In genomic region chr5:28462741-28463590, GRCm38 (mm10) we compare ENCODE assay signal across 8 mouse cellular contexts. TPM values are rescaled to one million over a fixed set of nuclear protein-coding genes. Genes with fewer than 3 reads are reported as not detected.
DNase-seq lines count a peak whose midpoint lies in the region; ATAC-seq and TF ChIP-seq lines count a peak whose summit lies in the region.

No protein-coding gene starts in this region.

- H3K4me2 ChIP-seq in embryonic facial prominence, embryonic 13.5 days, result peak overlapping the region; percentile 11; the same call in 1 of the 2 replicates
- H3K4me2 ChIP-seq in midbrain, embryonic 13.5 days (replicated peaks), result peak overlapping the region; percentile 66

- H3K27ac ChIP-seq in embryonic facial prominence, embryonic 13.5 days, result no peak overlapping the region
- 0 out of 2 replicates have a peak overlapping the region, but pooled peaks have one; percentile 17 for H3K27ac ChIP-seq in midbrain, embryonic 13.5 days
- H3K27ac ChIP-seq in thymus, adult 2 months (ENCODE audit: control insufficient read depth, insufficient read depth, low read length), result no peak overlapping the region

- no peak for ATAC-seq in embryonic facial prominence, embryonic 13.5 days (ENCODE audit: insufficient number of reproducible peaks, insufficient read depth, low FRiP score, low TSS enrichment, low read depth)
- ATAC-seq in midbrain, embryonic 13.5 days, result no peak
- no peak for ATAC-seq in megakaryocyte progenitor cell, adult 5-6 weeks (replicated peaks; ENCODE audit: poor library complexity)

- peaks cover 100% of the 10 kb centered on the region for H3K27me3 ChIP-seq in embryonic facial prominence, embryonic 13.5 days
- peaks cover 99% of the 10 kb centered on the region for H3K27me3 ChIP-seq in midbrain, embryonic 13.5 days
- H3K27me3 ChIP-seq in thymus, adult 2 months (ENCODE audit: control insufficient read depth, insufficient read depth, low read length), result peaks cover 8% of the 10 kb centered on the region; the same call in 1 of the 2 replicates

- no peak for TF ChIP-seq POLR2A in thymus, adult 2 months (IDR thresholded peaks at IDR 0.05; ENCODE audit: control insufficient read depth, extremely low read depth, insufficient read depth, low read length, poor library complexity)

- H3K4me3 ChIP-seq in embryonic facial prominence, embryonic 13.5 days, result peak overlapping the region; percentile 7
- peak overlapping the region; percentile 46 for H3K4me3 ChIP-seq in midbrain, embryonic 13.5 days (replicated peaks)
- H3K4me3 ChIP-seq in thymus, adult 2 months (ENCODE audit: control insufficient read depth, insufficient read depth, low read length), result no peak overlapping the region

- peak; percentile 49 for DNase-seq in adrenal gland, postnatal 14 days
- no peak for DNase-seq in adrenal gland, postnatal 4 days (ENCODE audit: low spot score in 2 of 2)
- peak; percentile 22 to 23 for DNase-seq in kidney, adult 8-10 months
- DNase-seq in thymus, postnatal 4 days, result no peak
- no peak for DNase-seq in thymus, adult 2 months

- no peak for TF ChIP-seq CTCF in thymus, adult 2 months (IDR thresholded peaks at IDR 0.05; ENCODE audit: borderline replicate concordance, control insufficient read depth, extremely low read depth, insufficient read depth, low read length, poor library complexity)

- peaks cover 57% of the 10 kb centered on the region for H3K4me1 ChIP-seq in embryonic facial prominence, embryonic 13.5 days
- H3K4me1 ChIP-seq in midbrain, embryonic 13.5 days (replicated peaks), result peaks cover 74% of the 10 kb centered on the region
- no peaks in the 10 kb centered on the region for H3K4me1 ChIP-seq in thymus, adult 2 months (replicated peaks; ENCODE audit: control insufficient read depth, insufficient read depth, low read length)

- no peaks in the 10 kb centered on the region for H3K36me3 ChIP-seq in embryonic facial prominence, embryonic 13.5 days
- no peaks in the 10 kb centered on the region for H3K36me3 ChIP-seq in midbrain, embryonic 13.5 days
- H3K36me3 ChIP-seq in thymus, adult 2 months (ENCODE audit: control insufficient read depth, insufficient read depth, low read length), result no peaks in the 10 kb centered on the region

- no peaks in the 10 kb centered on the region for H3K9me3 ChIP-seq in embryonic facial prominence, embryonic 13.5 days
- no peaks in the 10 kb centered on the region for H3K9me3 ChIP-seq in midbrain, embryonic 13.5 days

- H3K9ac ChIP-seq in embryonic facial prominence, embryonic 13.5 days, result no peak overlapping the region
- H3K9ac ChIP-seq in midbrain, embryonic 13.5 days (replicated peaks), result peak overlapping the region; percentile 47

- 2% methylated on average over 33 of the region's 33 CpGs for WGBS in embryonic facial prominence, embryonic 13.5 days
- WGBS in midbrain, embryonic 13.5 days, result under 1% methylated on average over 33 of the region's 33 CpGs
- WGBS in thymus, adult 2 months, result 11% methylated on average over 33 of the region's 33 CpGs

RNA-seq across cellular contexts. Expression of gene Shh, which starts 4.1 kb away (rescaled TPM):
- total RNA-seq in adrenal gland, postnatal 14 days (2021), result 15.5 and 19.7 TPM in 2 replicates
- 10 to 100 TPM; 27.8 to 36.5 TPM for total RNA-seq in adrenal gland, postnatal 4 days (2021)
- 1.0 TPM in 2 replicates for polyA plus RNA-seq in embryonic facial prominence, embryonic 13.5 days (2015; fragmentation: Nextera tagmentation; extraction: Ambion mirVana)
- polyA plus RNA-seq in midbrain, embryonic 13.5 days (2015; fragmentation: Nextera tagmentation; extraction: Ambion mirVana), result 1.3 and 3.4 TPM in 2 replicates
- not detected in 2 replicates for total RNA-seq in megakaryocyte progenitor cell, adult 5-6 weeks (2015)
- total RNA-seq in megakaryocyte progenitor cell, adult 5-6 weeks (2017), result not detected in 2 replicates
- 0.05 TPM in 1 of 2 replicates, not detected in the other for polyA plus RNA-seq in thymus, adult 2 months (2012; rRNA removed)

Comparison
In these comparisons a context has a peak if more than half of its experiments do, and no peak if none do; other contexts are left out.
1. DNase-seq: peak in adrenal gland, postnatal 14 days (single experiment) and kidney, adult 8-10 months (2 of 2); none in adrenal gland, postnatal 4 days (0 of 2), thymus, postnatal 4 days (single experiment) and thymus, adult 2 months (single experiment).
2. RNA of gene Shh, which starts 4.1 kb away (total RNA-seq): 27.8 to 36.5 TPM in adrenal gland, postnatal 4 days and 15.5 to 19.7 TPM in adrenal gland, postnatal 14 days; not detected in megakaryocyte progenitor cell, adult 5-6 weeks; every median in the first group is over 10 times any median in the second.